Comparison of ENCODE assay signal across 12 mouse cellular contexts in genomic region chr4:110155954-110156353, GRCm38 (mm10).
"Had no signal": no experiment of that assay in that cellular context is flagged by ENCODE, and none has a peak within 500 bp of the region (broad histone marks: within the 10 kb centered on the region; RNA-seq: fewer than 3 reads in every experiment).

No protein-coding gene starts in this region.

- H3K4me2 ChIP-seq: liver, embryonic 11.5 days; liver, embryonic 15.5 days; stomach, embryonic 15.5 days had no signal

- ATAC-seq: lung, postnatal 0 days had no signal

- H3K27ac ChIP-seq: layer of hippocampus, adult 2 months; liver, embryonic 15.5 days; stomach, embryonic 15.5 days had no signal

- H3K27me3 ChIP-seq: liver, embryonic 15.5 days; stomach, embryonic 15.5 days had no signal

- H3K4me3 ChIP-seq: layer of hippocampus, adult 2 months; liver, embryonic 15.5 days; stomach, embryonic 15.5 days had no signal

- H3K36me3 ChIP-seq: liver, embryonic 15.5 days; stomach, embryonic 15.5 days had no signal

- DNase-seq: kidney, adult 18-20 months; kidney, postnatal 10 days; kidney, postnatal 4 days; lung, adult 2 months; lung, postnatal 36 days; right cerebral cortex, postnatal 14 days; thymus, postnatal 36 days had no signal

- H3K4me1 ChIP-seq: liver, embryonic 15.5 days; stomach, embryonic 15.5 days had no signal

- H3K9me3 ChIP-seq: liver, embryonic 15.5 days; stomach, embryonic 15.5 days had no signal

- H3K9ac ChIP-seq: liver, embryonic 15.5 days; stomach, embryonic 15.5 days had no signal
